Mouse (Mus musculus) T-helper 2 cell (primary cell): ENCODE measurements at regions not wholly inside any gene's neighbourhood (a gene's known extent, or its start where the extent isn't known, plus 50 kb on each side); places are given as distances from the start of the nearest gene placed in this dataset.

Experiments used
- in situ Hi-C: fragments of 300-600 bp; cut with MboI, MseI; formaldehyde crosslinking; loops from one replicate; pipeline ENCODE4 v1.15.1; 2025; ENCODE audit warnings: high pct_unique_total_duplicates

DNA sequence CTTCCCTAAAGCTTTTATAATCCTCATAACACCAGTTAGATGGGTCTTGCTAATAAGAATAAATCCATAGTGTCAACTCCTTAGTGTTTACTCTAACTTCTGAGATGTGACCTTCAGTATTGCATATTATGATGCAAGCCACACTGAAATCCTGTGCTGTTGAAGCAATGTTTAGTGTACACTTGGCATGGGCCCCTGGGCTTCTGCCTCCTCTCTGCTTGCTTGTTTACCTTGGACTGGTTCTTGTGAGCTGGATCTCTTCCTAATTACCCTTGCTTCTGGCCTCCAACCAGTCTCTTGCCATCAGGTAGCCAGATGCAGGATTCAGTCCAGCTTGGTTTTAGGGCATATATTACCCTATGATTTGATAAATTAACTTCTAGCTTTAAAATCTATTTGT lies 57.0 kb downstream of the Rgs2 start:
- in situ Hi-C loops, result no loop called here

GRCm38 (mm10) chr1:143941465-143941864 lies 62.5 kb downstream of the Rgs2 start:
- in situ Hi-C loops, result loop anchor here (5.0 kb wide), 1 partner anchor 56 kb away; no protein-coding TSS in a partner anchor

DNA sequence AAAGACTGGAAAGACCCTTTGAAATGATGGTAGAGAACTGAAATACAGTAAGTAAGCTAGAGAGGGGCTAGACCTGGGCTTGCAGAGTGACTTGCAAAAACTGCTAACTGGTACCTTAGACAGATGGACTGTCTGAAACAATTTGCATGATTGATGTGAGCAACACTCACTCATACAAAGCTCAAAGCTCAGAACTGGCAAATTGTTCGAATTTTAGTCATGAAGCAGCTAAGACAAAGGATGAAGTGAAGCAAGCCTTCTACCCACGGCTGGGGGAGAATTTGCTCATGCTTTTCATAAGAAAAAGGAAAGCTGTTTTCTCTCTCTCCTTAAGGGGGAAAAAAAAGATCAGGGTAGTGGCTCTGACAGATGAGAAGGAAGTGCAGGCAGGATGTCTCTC lies 64.5 kb downstream of the Rgs2 start:
- in situ Hi-C loops, result no loop called here

DNA sequence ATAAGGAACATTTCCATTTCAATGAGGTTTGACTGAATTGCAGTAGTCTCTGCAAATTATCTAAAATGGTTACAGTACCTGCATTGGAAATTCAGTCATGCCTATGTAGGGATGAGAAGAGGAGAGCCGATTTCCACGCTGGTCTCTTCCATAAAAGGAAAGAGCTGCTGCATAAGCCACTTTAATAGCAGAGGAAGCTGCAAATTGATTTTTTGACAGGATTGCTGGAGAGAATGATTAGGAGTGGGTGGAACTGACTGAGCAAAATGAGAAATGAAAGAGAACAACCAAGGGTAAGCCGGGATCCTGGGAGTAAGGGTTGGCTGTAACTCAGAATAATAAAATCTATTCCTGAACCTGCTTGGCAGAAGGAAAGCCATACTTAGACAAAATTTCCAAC lies 65.4 kb downstream of the Rgs2 start:
- in situ Hi-C loops, result no loop called here

DNA sequence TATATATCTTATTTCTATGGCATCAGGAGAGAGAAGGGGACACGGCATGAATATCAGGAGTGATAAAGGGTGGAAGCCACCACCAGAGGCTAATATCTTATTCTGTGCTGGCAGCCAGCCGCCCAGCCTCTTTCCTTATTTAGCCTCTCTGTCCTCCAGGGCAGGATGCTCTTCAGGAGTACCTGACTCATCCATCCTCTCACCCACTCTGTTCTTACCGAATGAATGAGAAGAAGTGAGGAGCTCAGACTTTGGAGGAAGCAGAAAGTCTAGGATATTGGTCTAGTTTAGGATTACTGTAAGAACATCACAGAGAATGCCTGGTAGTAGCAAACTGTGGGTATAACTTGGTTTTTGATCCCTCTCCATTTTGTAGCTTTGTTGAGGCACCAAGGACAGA lies 73.2 kb downstream of the Rgs2 start:
- in situ Hi-C loops, result no loop called here

- in situ Hi-C loops, result no loop called here
Measured at GRCm38 (mm10) chr1:143929567-143930165, 74.3 kb downstream of the Rgs2 start.

- in situ Hi-C loops, result no loop called here
Measured at GRCm38 (mm10) chr1:143922499-143922898, 81.5 kb downstream of the Rgs2 start.

GRCm38 (mm10) chr1:143920256-143920655 lies 83.7 kb downstream of the Rgs2 start:
- in situ Hi-C loops, result no loop called here

GRCm38 (mm10) chr1:143918949-143919348 lies 85.0 kb downstream of the Rgs2 start:
- in situ Hi-C loops, result no loop called here

DNA sequence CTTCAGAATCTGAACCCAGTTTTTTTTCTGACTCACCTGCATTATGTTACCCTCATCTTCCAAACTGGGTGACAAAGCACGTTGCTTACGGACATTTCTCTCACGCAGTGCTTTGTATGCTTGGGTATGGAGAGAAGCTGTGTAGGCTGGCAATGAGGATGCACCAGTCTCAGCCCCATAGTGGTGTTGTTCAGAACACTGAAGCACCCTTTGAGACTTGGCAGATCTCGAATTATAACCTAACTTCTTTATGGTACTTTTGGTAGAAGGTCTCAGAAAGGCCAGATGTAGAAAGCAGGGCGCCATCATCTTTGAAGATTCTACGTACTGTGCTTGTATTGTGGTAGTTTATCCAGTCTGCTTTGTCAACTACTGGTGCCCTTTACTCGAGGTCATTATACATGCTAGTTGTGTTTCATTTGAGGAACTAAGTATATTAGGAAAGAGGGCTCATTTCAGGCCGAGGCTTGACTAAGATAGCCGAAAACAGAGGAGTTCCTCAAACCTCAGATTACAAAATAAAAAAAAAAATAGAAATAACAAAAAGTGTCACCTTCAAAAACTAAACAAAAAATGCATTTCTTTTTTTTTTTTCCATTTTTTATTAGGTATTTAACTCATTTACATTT lies 85.7 kb downstream of the Rgs2 start:
- in situ Hi-C loops, result no loop called here

DNA sequence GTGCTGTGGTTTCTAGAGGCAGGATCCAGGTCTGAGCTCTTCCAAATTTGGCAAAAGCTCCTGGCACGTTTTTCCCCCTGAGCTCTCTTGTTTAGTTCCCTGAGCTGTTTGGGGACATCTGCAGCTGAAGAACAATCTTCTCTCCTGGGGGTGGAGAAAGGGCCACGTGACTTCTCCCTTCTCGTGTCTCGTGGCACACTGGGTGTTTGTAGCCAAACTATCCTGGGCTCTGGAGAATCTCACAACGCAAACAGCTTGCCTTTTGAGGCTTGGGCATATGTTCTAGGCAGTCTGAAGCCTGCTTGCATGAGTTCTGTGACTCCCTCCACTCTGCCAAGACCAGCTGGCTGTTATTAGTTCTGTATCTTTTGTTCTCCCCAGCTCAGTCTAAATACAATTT lies 86.3 kb downstream of the Rgs2 start:
- in situ Hi-C loops, result no loop called here

DNA sequence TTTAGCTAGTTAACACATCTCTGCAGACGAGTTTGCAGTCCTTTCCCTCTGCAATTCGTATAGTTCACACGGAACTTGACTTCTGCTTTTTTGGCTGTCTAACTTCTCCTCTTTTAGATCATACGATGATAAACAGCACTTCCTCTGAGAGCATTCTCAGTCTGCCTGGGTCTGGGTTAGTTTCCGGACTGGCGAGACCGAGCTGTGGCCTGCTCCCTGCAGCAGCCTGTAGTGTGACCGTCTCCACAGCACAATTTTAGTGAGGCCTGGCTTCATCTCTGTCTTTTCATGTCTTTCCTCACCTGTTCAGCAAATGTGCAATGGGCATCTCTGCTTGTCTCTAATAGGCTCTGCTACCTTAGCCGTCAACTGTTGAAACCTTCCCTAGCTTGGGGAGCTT lies 87.4 kb downstream of the Rgs2 start:
- in situ Hi-C loops, result no loop called here

GRCm38 (mm10) chr1:143912586-143912985 lies 91.4 kb downstream of the Rgs2 start:
- in situ Hi-C loops, result no loop called here

DNA sequence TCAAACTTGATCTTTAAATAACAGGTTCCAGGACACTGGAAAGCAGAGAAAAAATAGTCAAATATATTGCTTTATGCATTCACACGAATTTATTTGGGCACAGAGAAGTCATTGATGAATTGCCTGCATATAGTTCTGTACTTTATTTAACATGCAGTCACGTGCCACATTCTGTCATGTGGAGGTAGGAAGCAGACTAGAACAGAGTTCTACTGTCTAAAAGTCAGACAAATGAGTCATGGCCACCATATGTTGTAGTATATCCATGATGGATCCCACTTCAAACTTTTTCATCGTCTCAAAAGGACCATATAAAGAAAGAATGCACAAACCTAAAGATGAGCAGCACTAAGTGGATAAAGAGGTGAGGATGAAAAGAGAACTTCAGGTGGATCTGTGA lies 92.7 kb downstream of the Rgs2 start:
- in situ Hi-C loops, result no loop called here

DNA sequence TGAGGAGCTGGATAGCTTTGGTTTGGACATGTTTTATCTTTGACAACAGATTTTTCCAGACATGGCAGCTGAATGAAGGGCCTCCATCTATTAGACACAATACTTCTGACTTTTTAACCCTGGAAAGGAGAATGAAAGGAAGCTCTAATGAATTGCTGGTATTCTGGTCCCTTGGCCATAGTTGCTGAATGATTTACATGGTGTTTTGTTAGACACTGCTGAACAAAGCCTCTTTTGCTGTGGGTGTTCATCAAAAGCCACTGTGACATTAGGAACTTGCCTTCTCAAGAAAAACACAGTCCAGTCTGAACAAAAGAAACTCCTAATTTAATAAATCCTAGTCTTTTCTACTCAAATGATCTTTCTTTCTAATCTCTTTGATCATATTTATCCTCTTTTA lies 93.4 kb downstream of the Rgs2 start:
- in situ Hi-C loops, result no loop called here

DNA sequence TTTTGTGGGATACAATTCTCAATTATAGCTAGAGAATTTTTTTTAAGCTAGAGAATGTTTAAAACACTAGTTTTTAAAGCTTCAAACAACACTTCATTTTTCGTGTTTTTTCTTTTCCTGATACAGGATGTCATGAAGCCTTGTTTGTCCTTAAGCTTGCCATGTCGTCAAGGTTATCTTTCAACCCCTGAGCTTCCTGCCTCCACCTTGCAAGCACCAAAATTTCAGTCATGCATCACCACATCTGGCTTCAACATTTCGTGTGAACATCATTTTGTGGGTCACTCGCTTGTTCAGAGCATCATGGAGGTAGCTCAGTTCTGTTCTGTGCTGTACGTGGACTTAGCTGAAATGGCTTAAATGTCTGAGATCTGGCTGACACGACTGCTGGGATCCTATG lies 96.6 kb downstream of the Rgs2 start:
- in situ Hi-C loops, result no loop called here

DNA sequence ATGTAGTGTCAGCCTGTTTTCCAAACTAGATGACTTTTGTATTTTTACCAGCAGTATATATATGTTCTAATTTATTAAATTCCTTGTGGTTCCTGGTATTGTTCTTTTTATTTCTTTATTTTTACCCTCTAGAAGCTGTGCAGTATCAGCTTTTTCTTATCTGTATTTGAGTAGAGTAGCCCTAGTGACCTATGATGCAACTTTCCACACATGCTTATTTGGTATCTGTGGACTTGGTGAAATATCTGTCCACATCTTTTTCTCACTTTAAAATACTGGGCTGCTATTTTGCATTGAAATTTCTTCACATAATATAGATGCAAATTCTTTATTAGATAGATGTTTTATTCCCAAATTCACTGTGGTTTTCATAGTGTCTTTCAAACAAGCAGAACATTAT lies 97.1 kb downstream of the Rgs2 start:
- in situ Hi-C loops, result no loop called here

- in situ Hi-C loops, result no loop called here
Measured at GRCm38 (mm10) chr1:143903985-143904384, 100.0 kb downstream of the Rgs2 start.

- in situ Hi-C loops, result no loop called here
Measured at GRCm38 (mm10) chr1:143903234-143903633, 100.7 kb downstream of the Rgs2 start.

DNA sequence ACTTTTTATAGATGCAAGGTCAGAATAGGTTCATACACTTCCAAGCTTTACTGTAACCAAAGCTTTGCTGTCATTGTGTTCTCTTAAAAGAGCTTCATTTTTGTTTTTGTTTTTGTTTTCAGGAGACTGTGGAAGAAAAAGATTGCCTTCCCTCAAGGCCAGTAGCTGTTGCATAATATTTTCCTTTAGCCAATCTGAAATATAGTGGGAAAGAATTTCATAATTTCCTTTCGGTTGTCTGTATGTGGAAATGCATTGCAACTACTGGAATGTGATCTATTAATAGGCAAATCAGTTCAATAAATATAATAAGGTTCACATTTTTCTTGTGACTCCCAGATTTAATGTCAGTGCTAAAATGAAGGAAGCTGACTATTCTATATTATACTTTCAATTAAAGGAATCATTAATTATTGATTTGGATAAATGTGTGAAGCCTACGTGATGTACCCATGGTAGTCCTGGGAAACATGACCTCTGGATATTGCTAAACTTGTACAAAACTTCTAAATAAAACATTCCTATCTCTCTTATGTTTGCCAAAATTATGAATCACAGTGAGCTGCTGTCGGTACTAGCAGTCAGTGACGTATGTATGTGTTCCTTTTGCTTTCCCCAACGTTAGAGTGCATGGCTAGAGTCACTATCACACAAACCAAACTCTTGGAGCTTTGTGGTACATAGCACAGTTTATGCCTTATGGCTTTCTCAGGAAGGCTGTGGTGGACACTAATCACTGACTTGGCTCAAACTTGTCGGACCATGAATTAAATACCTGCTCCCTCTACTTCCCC lies 102.6 kb downstream of the Rgs2 start:
- in situ Hi-C loops, result no loop called here

DNA sequence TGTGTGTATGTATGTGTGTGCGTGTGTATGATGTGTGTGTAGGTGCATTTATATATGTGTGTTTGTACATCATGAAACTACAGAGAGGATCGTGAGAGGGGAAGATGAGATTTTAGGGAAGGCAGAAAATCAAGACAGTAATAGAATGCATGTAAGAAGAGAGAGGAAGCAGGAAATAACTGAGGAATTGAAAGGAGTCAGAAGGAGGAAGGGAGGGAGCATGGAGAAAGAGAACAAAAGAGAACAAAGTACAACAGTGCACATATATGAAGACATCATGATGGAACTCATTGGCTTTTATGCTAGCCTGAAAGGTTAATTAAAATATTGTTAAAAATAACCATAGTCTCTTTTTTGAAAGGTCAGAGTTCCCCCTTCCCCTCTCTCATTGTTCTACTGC lies 111.4 kb downstream of the Uchl5 start:
- in situ Hi-C loops, result no loop called here

DNA sequence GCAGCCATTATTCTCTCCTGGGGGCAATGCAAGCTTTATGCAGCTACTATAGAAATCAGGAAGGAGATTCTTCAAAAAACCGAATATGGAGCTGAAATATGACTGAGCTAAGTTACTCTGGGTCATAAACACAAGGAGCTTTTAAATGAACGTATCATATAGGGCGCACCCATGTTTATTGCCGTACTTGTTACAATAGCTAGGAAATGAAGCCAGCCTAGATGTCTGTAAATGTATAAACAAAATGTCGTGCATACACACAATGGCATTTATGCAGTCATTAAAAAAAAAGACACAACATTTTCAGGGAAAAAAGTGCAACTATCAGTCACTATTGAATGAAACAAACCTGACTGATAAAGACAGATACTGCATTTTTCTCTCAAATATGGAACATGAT lies 111.0 kb downstream of the Uchl5 start:
- in situ Hi-C loops, result no loop called here

DNA sequence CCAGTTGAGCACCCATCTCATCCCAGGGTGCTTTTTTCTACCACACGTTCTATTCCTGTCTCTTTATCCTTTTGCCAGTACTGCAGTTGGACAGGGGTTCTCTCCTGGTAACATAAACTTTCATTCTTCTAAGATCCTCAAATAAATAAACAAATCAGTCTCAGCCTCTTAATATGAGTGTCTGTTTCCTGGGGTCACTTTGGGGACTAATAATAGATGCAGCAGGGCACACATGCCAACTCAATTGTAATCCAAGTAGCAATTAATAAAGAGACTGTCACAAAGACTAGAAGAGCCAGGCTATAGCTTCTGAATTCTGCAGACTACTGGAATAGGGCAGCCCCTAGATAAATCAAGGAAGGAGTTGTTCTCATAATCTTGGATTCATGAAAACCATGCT lies 108.9 kb downstream of the Uchl5 start:
- in situ Hi-C loops, result no loop called here
